Mouse (Mus musculus) kidney, adult 2 months (tissue): Measurements from ENCODE around the gene Taldo1.

Experiments
- CTCF ChIP-seq: fragments of 200-500 bp; conservative IDR thresholded peaks from 2 replicates; pipeline ENCODE4 v1.5.1; 2011; ENCODE audit warnings: low read depth, mild to moderate bottlenecking, control low read depth, low read length, moderate library complexity, mixed read lengths; ENCODE audit not compliant: insufficient read depth, insufficient read length
- POLR2A ChIP-seq: fragments of 200-500 bp; IDR thresholded peaks from one replicate; pipeline ENCODE4 v1.6.1; 2011; ENCODE audit warnings: low read depth, low read length, control low read depth

DNA sequence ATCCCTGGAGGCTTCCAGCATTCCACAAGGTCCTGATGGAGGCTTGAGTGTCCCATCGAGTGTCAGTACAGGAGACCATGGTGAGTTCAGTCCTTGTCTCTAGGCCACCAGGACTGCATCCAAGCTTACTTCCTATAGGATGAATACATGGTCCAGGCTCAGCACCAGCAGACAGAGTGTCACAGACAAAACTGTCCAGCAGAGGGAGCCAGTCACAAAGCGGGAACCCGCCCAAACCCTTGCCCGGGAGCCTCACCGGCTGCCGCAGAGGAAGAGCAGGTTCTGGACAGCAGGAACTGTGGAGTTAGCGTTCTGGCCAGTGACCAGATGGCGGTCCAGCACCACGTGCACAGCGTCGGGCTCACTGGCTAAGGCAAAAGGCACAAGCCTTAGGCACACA is 16.8 kb downstream of the Taldo1 start:
- TF ChIP-seq POLR2A: no peak
- TF ChIP-seq CTCF: peak; percentile 93
